Mouse (Mus musculus) bone marrow macrophage, adult 2 months (primary cell): ENCODE measurements at regions not wholly inside any gene's neighbourhood (a gene's known extent, or its start where the extent isn't known, plus 50 kb on each side); places are given as distances from the start of the nearest gene placed in this dataset.

Experiments
- H3K27ac ChIP-seq: 2 replicates; pipeline ENCODE4 v1.5.1; 2012; ENCODE audit warnings: low read depth, low read length; ENCODE audit not compliant: insufficient read depth
- H3K4me1 ChIP-seq: 2 replicates; pipeline ENCODE4 v1.6.1; 2012; ENCODE audit warnings: low read length; ENCODE audit not compliant: control insufficient read depth, insufficient read depth
- H3K4me3 ChIP-seq: 2 replicates; pipeline ENCODE4 v1.5.1; 2012; ENCODE audit warnings: mild to moderate bottlenecking, low read length, moderate library complexity; ENCODE audit not compliant: insufficient read depth
- CTCF ChIP-seq: IDR thresholded peaks from 2 replicates; pipeline ENCODE4 v1.5.1; 2012; ENCODE audit warnings: low read depth, mild to moderate bottlenecking, low read length, moderate library complexity
- POLR2A ChIP-seq: IDR thresholded peaks from 2 replicates; pipeline ENCODE4 v1.6.1; 2012; ENCODE audit warnings: mild to moderate bottlenecking, low read depth, low read length, borderline replicate concordance

DNA sequence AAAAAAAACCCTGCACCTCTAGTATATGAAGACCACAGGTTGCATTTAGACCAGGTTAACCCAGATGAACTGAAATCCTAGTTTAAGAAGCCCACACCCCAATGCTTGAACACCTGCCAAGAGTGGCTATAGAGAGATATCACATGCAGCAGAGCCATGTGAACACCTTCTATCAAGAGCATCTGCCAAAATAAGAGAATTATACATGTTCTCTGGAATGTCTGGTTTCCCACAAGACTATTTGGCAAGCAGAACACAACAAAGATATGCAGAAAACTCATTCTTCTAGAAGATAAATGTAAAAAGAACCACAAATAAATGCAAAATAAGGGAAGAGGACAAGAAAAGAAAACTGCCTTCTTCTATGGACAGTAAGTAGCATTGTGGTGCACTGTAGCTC, 107.7 kb upstream of the Dab2 start:
- Histone ChIP-seq H3K27ac (no peak overlapping the region), H3K4me3 (no peak overlapping the region), H3K4me1 (no peaks in the 10 kb centered on the region)
- TF ChIP-seq POLR2A = no peak
- no peak for TF ChIP-seq CTCF

GRCm38 (mm10) chr15:6207239-6207638, 92.3 kb upstream of the Dab2 start:
- Histone ChIP-seq H3K4me1 (no peaks in the 10 kb centered on the region), H3K4me3 (no peak overlapping the region), H3K27ac (no peak overlapping the region)
- TF ChIP-seq CTCF (no peak), POLR2A (no peak)

GRCm38 (mm10) chr15:6209301-6209700, 90.3 kb upstream of the Dab2 start:
- H3K4me3 ChIP-seq = no peak overlapping the region
- no peak overlapping the region for H3K27ac ChIP-seq
- H3K4me1 ChIP-seq = no peaks in the 10 kb centered on the region
- TF ChIP-seq POLR2A (no peak), CTCF (no peak)

GRCm38 (mm10) chr15:6218087-6218486, 81.5 kb upstream of the Dab2 start:
- no peaks in the 10 kb centered on the region for H3K4me1 ChIP-seq
- no peak overlapping the region for H3K27ac ChIP-seq
- TF ChIP-seq POLR2A = no peak
- no peak for TF ChIP-seq CTCF
- no peak overlapping the region for H3K4me3 ChIP-seq

DNA sequence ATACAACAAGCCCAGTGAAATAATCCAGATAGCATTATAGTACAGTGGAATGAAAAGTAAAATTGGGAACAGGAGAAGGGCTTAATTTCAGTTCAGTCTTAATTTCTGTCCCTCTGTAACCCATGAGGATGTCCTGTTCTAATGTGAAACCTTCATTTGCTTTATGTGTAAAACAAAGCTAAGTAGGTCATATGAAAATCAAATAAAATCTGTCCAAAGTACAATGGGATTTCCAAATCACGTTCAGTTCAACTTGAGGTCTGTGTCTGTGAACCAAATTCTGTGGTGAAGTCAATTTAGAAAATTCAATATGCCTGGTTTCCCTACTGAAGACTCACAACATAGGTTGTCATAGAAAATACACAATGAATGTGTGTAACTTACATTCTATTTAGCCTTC, 74.4 kb upstream of the Dab2 start:
- no peak overlapping the region for H3K27ac ChIP-seq
- H3K4me3 ChIP-seq = no peak overlapping the region
- TF ChIP-seq CTCF (no peak), POLR2A (no peak)
- H3K4me1 ChIP-seq = no peaks in the 10 kb centered on the region

GRCm38 (mm10) chr15:6230618-6231017, 69.0 kb upstream of the Dab2 start:
- no peak overlapping the region for H3K27ac ChIP-seq
- H3K4me3 ChIP-seq = no peak overlapping the region
- 0 out of 2 replicates have a peak, but pooled peaks cover 3% of the 10 kb centered on the region for H3K4me1 ChIP-seq
- no peak for TF ChIP-seq CTCF
- no peak for TF ChIP-seq POLR2A

GRCm38 (mm10) chr15:6231308-6232103, 68.1 kb upstream of the Dab2 start:
- 0 out of 2 replicates have a peak, but pooled peaks cover 3% of the 10 kb centered on the region for H3K4me1 ChIP-seq
- TF ChIP-seq POLR2A (no peak), CTCF (no peak)
- H3K27ac ChIP-seq = no peak overlapping the region
- no peak overlapping the region for H3K4me3 ChIP-seq

- H3K4me1 ChIP-seq = peaks cover 9% of the 10 kb centered on the region
- H3K27ac ChIP-seq = no peak overlapping the region
- TF ChIP-seq POLR2A (no peak), CTCF (no peak)
- no peak overlapping the region for H3K4me3 ChIP-seq
Observed at GRCm38 (mm10) chr15:6233621-6234020, 66.0 kb upstream of the Dab2 start.

GRCm38 (mm10) chr15:6236583-6236982, 63.0 kb upstream of the Dab2 start:
- Histone ChIP-seq H3K4me1 (peaks cover 14% of the 10 kb centered on the region), H3K4me3 (no peak overlapping the region), H3K27ac (no peak overlapping the region)
- TF ChIP-seq CTCF (no peak), POLR2A (no peak)

GRCm38 (mm10) chr15:6237726-6238125, 61.9 kb upstream of the Dab2 start:
- Histone ChIP-seq H3K4me1 (peaks cover 21% of the 10 kb centered on the region), H3K27ac (no peak overlapping the region)
- no peak for TF ChIP-seq POLR2A
- no peak for TF ChIP-seq CTCF

More at GRCm38 (mm10) chr15:6237726-6238125, 61.9 kb upstream of the Dab2 start:
- H3K4me3 ChIP-seq = no peak overlapping the region
